Mouse (Mus musculus) effector memory CD4-positive, alpha-beta T cell, adult 7 months (primary cell): Measurements from ENCODE around the gene Gm20388. TPM values are rescaled to one million over a fixed set of nuclear protein-coding genes. Genes with fewer than 3 reads are reported as not detected.

ENCODE experiments used
- polyA plus RNA-seq: library from polyadenylated mRNA; unstranded; fragments of 100-300 nt; shearing (Covaris generic); gene quantifications from one replicate; pipeline ENCODE4 v1.2.1, GENCODE M21; 2017

Gene Gm20388
- polyA plus RNA-seq, 1 experiment from 2014 or later, result 2.2 TPM

DNA sequence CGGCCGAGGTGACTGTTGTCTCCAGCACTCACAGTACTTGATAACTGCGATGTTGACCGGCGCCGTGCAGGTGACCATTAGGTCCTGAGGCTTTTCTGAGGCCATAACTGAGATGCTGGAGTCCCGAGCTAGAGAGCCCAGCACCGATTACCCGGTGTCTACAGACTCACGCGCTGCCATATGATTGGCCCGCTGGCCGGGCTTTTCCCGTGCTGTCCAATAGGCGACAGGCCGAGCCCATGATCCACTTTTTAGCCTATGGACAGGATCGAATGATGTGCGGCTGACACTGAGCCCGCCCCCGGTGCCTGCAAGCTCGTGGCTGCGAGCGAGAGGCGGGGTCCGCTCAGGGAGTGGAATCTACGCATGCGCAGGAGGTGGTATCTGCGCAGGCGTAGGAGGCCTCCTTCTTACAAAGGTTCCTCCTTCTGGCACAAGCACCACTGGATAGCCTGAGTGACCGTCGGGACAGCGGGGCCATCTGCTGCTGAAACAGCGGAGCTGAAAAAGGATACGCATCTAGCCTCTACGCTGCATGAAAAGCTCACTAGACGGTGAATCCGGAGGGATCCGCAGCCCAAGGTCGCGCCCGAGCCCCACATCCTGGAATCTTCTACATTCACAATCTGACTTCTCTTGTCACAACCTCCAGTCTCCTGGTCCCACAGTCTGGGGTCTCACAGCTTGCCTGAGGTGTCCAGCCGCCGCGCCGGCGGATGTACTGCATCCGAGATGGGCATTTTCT lies 2532.8 kb downstream of the Gm20388 start, which contains the start of gene Mvd:
TSS of gene Mvd (minus strand) at position 161 of the 745 bp plus-strand sequence.

DNA sequence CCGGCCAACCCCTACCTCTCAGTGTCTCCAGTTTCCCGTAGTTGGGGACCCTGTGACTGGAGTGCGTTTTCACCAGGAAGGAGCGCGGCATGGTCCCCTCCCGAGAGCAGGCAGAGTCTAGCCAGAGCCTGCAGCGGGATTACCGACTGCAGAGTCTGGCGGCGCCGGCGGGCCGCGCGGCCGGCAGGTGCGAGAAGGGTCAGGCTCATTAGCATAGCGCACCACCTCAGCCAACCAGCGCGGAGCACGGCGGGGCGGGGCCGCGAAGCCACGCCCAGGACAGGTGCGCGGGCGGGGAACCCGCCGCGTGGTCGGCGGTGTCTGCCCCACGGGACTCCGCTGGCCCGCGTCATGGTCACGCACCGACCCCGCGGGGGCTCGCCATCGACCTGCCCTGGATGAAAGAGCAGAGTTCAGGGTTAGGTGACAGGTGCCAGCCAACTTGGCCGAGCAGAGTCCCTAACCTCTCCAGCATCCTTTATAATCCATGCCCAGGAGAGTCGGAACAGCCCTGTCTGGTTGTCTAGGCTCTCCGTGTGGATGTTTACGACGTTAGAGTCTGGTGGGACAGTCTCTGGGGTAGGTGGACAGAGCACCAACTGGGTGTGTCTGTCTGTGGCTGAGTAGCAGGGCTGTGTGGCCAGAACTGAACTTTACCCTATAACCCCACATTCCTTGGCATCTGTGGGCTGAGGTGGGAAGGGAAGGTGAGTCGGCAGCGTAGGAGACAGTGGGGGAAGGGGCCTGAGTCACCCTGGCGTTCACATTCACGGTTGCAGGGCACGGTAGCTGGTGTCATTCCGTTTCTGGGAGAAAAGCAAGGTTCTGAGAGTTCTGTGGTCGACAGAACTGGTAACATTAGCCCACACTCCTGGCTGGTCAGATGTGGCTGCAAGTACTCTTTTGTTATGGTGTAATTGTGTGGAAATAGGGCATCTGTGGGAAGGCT lies 2550.2 kb downstream of the Gm20388 start, which contains the start of gene Snai3:
TSS of gene Snai3 (minus strand) at position 210 of the 949 bp plus-strand sequence.

DNA sequence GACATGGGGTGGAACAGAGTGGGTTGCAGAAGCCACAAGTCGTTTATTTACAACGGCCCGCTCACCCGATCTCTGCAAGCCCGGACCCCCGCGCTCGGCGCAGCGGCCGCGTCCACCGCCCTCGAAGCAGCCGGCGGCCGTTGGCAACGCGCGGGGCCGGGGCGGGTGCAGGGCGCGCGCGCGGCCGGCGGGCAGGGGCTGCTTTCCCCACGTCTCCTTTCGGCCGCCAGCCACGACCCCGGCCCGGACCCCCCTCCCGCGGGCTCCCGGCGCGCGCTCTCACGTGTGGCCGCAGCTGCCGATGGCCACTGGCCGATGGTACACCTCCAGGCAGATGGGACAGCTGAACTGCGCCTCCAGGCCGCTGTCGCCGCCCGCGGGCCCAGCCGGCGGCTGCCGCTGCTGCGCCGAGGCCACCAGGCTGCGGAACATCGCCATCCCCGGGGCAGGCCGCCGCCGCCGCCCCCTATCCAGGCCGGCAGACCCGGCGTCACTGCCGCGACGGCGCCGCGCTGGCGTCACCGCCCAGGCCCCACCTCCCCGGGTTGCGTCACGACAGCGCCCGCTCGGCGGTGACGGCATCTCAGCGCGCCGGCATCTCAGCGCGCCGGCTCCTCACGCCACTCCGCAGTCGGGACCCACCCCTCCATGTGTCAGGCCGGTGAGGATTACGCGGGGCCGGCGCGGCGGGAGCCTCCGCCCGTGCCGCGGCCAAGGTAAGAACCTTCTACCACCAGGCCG lies 2565.1 kb downstream of the Gm20388 start, which contains the start of the genes Rnf166 and Ctu2:
TSS of gene Rnf166 (minus strand) at position 485 of the 741 bp plus-strand sequence.
TSS of gene Ctu2 (plus strand) at position 564 of the 741 bp plus-strand sequence.

DNA sequence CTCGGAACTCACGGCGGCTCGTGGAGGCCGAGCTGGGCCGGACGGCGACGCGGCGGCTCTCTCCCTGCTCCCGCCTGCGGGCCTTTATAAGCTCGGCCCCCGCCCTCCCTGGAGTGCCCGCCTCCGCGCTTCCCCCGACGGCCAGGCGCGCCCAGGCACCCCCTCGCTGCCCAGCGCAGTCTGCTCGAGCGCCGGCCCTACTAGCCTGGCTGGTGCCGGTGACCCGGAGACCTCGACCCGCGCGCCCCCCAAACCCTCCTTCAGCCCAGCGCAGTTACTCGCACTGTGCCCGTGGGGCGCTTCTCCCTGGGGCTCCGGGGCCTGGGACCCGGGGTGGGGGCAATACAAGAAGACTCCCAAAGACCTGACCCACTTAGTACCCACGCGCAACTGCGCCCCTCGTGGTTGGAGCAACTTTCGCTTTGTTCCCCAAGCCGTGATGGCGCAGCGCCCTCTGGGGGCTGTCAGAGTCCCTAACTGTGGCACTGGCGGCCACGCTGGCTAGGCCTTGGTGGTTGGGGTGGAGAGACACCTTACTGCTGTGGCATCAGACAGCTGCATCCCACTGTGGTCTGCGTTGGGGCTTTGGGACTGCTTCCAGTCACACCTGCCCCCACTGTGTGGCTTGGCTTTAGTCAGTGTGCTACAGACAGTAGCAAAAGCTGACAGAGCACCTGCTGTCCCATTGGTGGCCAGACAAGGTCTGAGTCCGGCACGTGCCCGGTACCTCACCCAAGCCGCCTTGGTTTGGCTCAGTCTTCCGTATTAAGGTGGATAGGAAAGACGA lies 2640.8 kb downstream of the Gm20388 start, which contains the start of gene Piezo1:
TSS of gene Piezo1 (minus strand) at position 65 of the 787 bp plus-strand sequence.

DNA sequence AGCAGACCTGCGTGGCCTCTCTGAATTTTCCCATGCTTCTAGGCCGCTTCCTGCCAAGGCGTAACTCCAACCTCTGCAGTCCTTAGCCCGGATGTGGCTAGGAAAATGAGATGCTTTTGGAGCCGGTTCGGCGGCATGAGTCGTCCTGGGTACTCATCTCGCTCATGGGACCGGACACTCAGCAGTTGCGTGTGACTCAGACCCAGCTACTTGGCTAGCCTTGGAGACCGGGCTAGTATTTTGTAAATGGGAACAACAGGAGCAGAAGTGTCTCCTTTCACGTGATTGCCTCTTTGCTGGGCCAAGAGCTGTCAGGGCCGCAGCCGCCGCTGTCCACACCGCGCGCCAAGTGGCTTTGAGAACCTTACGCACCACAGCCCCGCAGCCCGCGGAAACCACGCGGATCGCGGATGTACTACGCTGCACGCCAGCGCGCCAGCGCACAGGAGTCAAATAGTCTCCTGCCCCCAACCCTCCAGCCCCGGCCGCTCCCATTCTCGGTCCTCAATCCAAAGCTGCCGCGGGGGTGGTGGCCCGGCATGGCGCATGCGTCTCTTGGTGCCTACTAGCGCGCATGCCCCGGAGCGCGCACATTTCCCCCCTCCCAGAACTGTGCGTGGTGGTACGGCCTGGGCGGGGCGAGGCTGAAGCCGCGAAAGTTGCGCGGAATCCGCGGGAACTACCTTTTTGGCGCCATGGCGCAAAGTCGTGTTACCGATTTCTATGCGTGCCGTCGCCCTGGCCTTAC lies 2656.9 kb downstream of the Gm20388 start, which contains the start of gene Cdt1:
TSS of gene Cdt1 (plus strand) at position 655 of the 748 bp plus-strand sequence.

DNA sequence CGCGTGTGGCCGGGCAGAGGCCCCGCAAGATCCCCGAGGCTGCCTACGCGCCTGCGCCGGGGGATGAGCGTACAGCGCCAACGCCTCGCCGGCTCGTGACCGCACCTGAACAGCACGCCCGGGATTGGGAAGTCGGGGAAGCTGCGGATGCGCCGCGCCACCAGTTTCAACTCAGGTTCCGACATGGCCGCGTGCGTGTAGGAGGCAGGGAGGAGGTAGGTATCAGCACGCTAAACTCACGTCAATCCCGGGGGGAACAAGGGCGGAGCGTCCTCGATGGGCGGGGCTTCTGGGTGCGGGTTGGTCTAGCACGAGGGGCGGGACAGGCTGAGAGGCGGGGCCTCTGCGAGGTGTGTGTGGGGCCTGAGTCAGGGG lies 2666.0 kb downstream of the Gm20388 start, which contains the start of gene Aprt:
TSS of gene Aprt (minus strand) at position 262 of the 375 bp plus-strand sequence.

DNA sequence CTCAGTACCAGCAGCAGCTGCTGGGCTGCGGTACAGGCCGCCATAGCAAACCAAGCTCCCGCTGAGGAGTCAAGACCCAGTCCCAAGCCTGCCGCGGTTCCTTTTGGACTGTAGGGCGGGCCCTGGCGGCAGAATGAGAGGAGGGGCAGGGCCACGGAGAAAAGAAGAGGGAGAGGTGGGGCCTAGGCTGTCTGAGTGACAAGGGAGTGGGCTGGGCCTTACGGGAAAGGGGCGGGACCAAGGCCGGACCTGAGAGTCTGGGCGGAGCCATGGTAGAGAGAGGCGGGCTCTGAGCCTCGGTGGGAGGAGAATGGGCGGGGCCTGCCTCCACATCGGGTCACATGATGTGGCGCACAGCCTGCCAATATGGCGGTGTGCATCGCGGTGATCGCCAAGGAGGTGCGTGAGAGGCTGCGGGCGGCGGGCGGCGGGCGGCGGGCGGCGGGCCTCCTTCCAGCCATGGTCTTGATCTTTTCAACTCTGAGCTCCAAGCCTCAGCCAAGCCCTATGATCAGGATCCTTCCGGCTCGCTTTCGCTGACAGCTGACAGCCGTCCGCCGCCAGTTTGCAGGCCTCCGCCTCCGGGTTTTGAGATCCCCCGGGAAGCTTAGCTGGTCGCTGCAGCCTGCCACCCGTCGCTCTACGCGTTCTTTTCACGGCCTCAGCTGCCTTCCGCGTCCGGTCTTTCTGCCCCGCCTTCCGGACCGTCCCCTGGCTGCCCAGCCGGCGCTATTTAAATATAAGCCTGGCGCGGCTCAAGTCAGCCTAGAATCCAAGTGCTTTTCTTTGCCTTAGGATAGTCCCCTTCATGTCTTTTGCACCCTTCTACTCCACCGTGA lies 2700.9 kb downstream of the Gm20388 start, which contains the start of the genes Galns and Trappc2l:
TSS of gene Galns (minus strand) at position 169 of the 839 bp plus-strand sequence.
TSS of gene Trappc2l (plus strand) at position 346 of the 839 bp plus-strand sequence.

DNA sequence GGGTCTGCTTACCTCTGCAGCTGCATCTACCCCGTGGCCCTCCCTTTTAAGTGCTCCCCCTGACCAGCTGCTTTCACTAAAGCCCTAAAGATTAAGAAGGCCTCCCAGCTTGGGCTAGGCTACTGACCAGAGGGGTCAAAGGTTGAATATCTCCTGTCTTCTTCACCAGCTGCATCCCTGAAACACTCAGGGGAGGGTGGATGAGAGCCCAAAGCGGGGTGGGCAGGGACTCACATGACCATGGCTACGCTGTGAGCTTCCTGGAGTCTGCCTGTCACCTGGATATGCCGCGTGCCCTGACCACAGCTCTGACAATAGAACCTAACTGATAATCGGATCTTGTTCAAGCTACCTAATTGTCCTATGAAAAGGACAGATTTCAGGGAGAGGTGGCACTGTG lies 2712.1 kb downstream of the Gm20388 start, which contains the start of gene Pabpn1l:
TSS of gene Pabpn1l (minus strand) at position 13 of the 400 bp plus-strand sequence.

DNA sequence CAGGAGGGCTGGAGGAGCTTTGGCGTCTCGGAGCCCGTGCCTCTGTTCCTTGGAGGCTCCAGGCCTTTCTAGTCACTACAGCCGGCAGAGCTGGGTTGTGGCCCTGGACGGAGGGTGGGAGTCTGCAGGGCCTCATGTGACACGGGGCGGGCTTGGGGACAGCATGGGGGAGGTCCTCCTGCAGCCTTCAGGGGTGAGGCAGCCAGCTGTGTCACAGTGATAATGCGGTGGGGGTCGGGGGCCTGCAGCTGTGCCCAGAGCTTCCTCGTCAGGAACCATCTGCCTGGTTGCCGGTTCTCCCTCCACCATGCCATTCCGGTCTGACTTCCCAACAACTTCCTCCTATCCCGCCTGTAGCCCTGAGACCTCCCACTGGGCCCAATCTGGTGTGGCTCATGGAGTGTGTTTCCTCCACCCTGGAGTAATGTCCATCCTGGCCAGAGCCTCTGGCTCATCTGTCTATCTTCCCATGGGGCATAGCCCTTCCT lies 2788.4 kb downstream of the Gm20388 start, which contains the start of gene Cbfa2t3:
TSS of gene Cbfa2t3 (minus strand) at position 105 of the 488 bp plus-strand sequence.

DNA sequence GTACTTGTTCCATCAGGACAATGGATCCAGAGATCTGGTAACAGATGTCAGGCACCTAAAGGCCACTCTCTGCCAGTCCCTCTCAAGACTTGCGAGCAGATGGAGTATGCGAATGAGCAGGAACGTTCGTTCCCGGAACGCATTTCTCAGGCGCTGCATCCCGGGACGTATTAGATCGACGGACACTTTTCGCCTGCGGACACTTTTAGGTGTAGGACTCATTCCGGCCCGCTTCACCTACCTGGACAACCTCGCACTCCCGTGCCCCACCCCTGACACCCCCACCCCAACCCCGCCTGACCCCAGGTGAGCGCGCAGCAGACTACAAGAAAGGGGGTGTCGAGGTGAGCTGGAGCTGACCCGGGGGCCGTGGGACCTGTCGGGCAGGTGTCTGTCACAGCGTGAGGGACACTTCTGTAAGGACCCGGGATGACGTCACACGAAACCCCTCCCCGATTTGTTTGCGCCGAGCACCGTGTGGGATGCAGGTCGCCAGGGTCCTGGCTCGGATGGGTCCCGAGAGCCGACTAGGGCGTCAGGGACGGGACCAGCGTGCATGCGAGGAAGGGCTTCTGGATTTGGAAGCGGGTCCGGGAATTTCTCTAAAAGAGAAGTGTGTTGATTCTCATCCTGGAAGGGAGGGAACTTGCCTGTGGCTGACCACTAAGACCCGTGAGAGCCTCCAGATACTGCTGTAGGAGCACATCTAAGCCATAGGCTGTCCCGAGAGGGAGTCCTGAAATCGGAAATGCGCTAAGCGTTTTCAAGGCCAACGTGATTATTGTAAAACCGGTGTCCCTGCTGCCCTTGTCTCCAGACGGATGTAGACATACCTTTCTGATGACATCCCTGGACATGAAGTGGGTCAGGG lies 2864.9 kb downstream of the Gm20388 start, which contains the start of gene Acsf3:
TSS of gene Acsf3 (plus strand) at position 202 of the 871 bp plus-strand sequence.

DNA sequence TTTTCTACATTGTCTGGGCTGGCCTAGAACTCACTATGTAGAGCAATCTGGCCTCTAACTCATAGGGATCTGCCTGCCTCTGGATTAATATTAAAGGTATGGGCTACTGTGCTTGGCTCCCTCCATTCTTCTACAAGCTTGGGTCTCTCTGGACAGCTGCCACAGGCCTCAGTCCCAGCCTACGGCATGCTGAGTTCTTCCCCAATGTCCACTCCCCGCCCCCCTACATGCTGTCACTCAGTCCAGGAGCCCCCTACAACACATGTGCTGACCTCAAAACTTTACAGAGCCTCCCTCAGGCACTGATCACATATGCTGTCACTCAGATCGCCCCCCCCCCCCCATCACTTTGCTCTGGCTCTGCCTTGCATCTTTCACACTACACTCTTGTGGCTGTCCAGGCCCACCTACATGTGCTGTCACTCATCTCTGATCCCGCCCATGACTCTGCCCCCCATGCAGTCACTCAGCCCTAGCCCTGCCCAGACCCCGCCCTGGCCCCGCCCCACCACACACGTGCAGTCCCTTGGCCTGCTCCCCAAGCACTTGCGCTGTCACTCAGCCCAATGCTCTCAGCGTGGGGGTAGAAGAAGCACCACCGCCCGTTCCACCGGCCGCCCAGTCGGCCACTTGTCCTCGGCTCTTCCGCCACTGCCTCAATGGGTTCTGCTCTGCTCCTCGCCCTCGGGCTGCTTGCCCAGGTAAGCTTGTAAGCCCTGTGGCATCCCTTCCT lies 2937.4 kb downstream of the Gm20388 start, which contains the start of gene Cdh15:
TSS of gene Cdh15 (plus strand) at position 138 of the 733 bp plus-strand sequence.

DNA sequence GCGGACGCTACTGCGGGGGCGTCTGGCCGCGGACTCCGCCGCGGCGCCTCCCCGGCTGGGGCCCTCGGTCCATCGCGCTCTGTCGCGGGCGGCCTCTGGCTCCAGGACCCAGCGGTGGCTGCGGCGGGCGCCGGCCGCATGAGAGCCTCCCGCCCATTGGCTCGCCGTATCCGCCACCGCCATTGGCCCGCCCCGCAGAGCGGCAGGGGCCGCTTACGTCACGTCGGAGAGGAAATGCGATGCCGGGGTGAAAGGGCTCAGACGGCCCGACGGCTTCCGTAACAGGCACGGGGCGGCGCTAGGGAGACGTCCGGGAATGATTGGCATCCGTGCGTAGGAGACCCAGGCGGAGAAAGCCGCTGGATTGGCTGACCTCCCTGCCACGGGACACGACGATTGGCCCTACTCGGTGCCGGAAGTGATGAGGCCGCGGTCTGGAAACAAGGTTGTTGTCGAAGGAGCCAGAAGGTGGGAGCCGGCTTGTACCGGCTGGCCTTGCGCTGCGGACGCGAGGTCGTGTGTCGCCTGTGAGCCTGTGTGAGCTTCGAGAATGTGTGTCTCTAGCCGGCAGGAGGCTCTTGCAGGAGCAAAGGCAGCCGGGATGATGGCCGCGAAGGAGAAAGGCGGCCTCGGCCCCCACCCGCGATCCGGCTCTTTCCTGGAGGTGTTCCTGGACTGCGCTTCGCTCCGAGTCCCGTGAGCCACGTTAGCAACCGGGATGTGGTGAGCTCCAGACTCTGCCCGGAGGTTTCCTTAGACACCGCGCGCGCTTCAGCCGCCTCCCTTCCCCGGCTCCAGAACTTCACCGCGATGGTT lies 3131.7 kb downstream of the Gm20388 start, which contains the start of gene Ankrd11:
TSS of gene Ankrd11 (minus strand) at position 120 of the 816 bp plus-strand sequence.

DNA sequence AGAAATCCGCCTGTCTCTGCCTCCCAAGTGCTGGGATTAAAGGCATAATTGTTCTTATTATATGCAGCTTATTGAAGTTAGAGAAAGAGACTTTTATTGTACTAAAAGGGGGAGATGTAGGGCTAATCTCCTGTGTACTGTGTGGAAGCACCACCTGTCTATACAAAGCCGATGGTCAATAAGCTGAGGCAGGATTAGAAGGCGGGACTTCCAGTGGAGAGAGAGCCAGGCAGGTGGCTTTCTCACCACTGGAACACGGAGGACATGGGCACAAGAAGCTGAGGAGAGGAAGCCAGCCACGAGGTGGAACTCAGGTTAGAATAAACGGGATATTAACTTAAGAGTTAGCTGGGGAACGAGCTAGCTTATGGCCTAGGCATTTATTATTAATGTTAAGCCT lies 3152.1 kb downstream of the Gm20388 start, which contains the start of gene Spg7:
TSS of gene Spg7 (plus strand) at position 222 of the 400 bp plus-strand sequence.

DNA sequence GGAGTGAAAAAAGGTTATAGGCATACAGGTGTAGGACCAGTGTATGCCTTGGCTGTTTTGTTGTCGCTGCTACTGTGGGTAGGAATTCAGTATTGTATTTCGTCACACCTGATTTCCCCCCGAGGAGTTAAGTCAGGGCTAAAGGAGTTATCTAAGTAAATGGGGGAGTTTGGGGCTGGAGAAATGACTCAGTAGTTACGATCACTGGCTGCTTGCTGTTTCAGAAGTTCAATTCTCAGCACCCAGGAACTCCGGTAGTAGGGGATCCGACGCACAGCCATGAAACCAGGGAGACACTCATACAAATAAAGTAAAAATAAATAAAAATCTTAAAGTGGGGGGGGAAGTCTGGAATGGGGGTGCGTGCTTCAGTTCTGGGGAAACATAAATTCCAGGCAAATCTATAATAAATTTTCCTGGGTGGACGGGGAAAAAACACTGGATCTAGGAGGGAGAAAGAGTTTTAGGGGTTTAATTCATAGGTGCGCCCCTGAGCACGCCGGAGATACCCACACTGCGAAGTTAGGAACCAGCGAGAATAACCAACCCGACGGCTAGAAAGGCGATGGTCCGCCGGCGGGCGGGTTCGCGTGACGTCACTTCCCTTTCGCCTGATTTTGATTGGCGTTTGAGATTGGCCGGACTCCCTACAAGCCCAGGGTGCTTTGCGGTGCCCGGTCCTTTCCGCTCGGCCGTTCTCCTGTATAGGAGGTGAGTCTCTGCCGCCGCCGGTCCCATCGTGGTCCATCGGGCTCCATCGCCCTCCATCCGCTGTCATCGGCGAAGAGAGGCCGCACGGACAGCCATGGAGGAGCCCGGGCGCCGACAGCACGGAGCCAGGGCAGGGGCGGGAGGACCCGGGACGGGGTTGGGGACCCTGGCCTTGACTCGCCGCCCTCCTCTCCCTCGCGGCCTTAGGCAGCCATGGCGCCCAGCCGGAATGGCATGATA lies 3191.4 kb downstream of the Gm20388 start, which contains the start of gene Rpl13:
TSS of gene Rpl13 (plus strand) at position 616 of the 951 bp plus-strand sequence.

